In the genomic region with DNA sequence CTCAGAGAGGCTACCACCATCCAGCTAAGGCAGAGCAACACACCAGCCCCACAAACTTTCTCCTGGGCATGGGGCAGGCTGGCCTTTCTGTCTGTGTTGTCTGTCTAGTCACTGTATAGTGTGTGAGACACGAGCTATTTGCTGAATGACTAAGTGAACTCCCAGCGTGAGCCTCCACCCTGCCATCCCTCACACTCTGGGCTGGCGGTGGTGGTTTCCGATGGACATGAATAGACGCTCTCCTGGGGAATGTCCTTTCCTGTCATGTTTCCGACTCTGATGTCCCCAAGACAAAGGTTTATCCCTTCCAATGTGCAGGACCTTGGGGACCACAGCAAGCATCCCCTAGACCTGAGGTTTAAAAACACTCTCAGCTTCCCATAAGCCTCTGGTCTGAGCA, we compare ENCODE assay signal across 23 mouse cellular contexts.
A peak's percentile ranks its signal among the peaks of the same experiment; 100 is the strongest.
DNase-seq lines count a peak whose midpoint lies in the region; ATAC-seq and TF ChIP-seq lines count a peak whose summit lies in the region.
"Had no signal": no experiment of that assay in that cellular context is flagged by ENCODE, and none has a peak within 500 bp of the region (broad histone marks: within the 10 kb centered on the region; RNA-seq: fewer than 3 reads in every experiment).

No protein-coding gene starts in this region.

- peaks cover 83% of the 10 kb centered on the region for H3K27me3 ChIP-seq in kidney, embryonic 16.5 days (ENCODE audit: insufficient read depth, low read length)
- H3K27me3 ChIP-seq: Patski had no signal

- H3K4me1 ChIP-seq in kidney, embryonic 16.5 days (ENCODE audit: insufficient read depth, low read length): peaks cover 10% of the 10 kb centered on the region
- H3K4me1 ChIP-seq in embryonic fibroblast, embryonic 13.5 days (ENCODE audit: control insufficient read depth, insufficient read depth, low read length): peaks cover 4% of the 10 kb centered on the region; the same call in 1 of the 2 replicates

- TF ChIP-seq POLR2A in embryonic fibroblast, embryonic 13.5 days (IDR thresholded peaks at IDR 0.05; ENCODE audit: low read depth, low read length): no peak

- no peaks in the 10 kb centered on the region for H3K36me3 ChIP-seq in kidney, embryonic 16.5 days (ENCODE audit: insufficient read depth, low read length)
- H3K36me3 ChIP-seq: embryonic facial prominence, embryonic 10.5 days; forebrain, embryonic 15.5 days; G1E; heart, embryonic 12.5 days; hindbrain, embryonic 10.5 days had no signal

- 63% methylated on average over 6 of the region's 6 CpGs for WGBS in kidney, embryonic 16.5 days

- H3K27ac ChIP-seq in kidney, embryonic 16.5 days (ENCODE audit: low read length): no peak overlapping the region
- H3K27ac ChIP-seq in embryonic fibroblast, embryonic 13.5 days (ENCODE audit: insufficient read depth, low read length): peak overlapping the region; percentile 51; the same call in 1 of the 2 replicates
- H3K27ac ChIP-seq: embryonic facial prominence, embryonic 10.5 days; forebrain, embryonic 15.5 days; hindbrain, embryonic 10.5 days; hindbrain, embryonic 14.5 days had no signal

- no peaks in the 10 kb centered on the region for H3K9me3 ChIP-seq in kidney, embryonic 16.5 days (ENCODE audit: low read length)
- H3K9me3 ChIP-seq: embryonic facial prominence, embryonic 10.5 days; forebrain, embryonic 15.5 days; heart, embryonic 12.5 days; hindbrain, embryonic 10.5 days had no signal

- H3K4me2 ChIP-seq in kidney, embryonic 16.5 days (replicated peaks; ENCODE audit: low read depth, low read length): no peak overlapping the region
- H3K4me2 ChIP-seq: forebrain, embryonic 15.5 days; heart, embryonic 12.5 days; hindbrain, embryonic 14.5 days had no signal

- no peak overlapping the region for H3K9ac ChIP-seq in kidney, embryonic 16.5 days (replicated peaks; ENCODE audit: low read length)
- H3K9ac ChIP-seq: forebrain, embryonic 15.5 days; heart, embryonic 12.5 days; hindbrain, embryonic 14.5 days had no signal

- no peak overlapping the region for H3K4me3 ChIP-seq in kidney, embryonic 16.5 days (ENCODE audit: low read length)
- no peak overlapping the region for H3K4me3 ChIP-seq in embryonic fibroblast, embryonic 13.5 days (ENCODE audit: insufficient read depth, low read length)
- H3K4me3 ChIP-seq: embryonic facial prominence, embryonic 10.5 days; erythroblast, embryonic 14.5 days; forebrain, embryonic 15.5 days; heart, embryonic 12.5 days; hindbrain, embryonic 10.5 days had no signal

- ATAC-seq in kidney, embryonic 16.5 days (ENCODE audit: low FRiP score, low TSS enrichment): no peak
- ATAC-seq: activated CD4-positive, CD25-positive, alpha-beta regulatory T cell, adult 4 months; CD4-positive, CD25-positive, alpha-beta regulatory T cell, adult 4 months; forebrain, embryonic 15.5 days; Patski had no signal

- TF ChIP-seq CTCF in embryonic fibroblast, embryonic 13.5 days (IDR thresholded peaks at IDR 0.05; ENCODE audit: borderline replicate concordance, insufficient read depth, low read length): no peak

- DNase-seq in kidney, adult 11 months: peak; percentile 26
- DNase-seq in kidney, postnatal 4 days: no peak
- peak; percentile 31 for DNase-seq in kidney, postnatal 14 days
- peak; percentile 7 for DNase-seq in 3T3-L1 (ENCODE audit: low read depth, low spot score)
- DNase-seq in thymus, postnatal 14 days: no peak
- DNase-seq: adrenal gland, postnatal 25 days; B cell, adult 2 months; cerebellum, adult 2 months; cerebellum, postnatal 10 days; gastrocnemius, postnatal 36 days; heart, adult 11 months had no signal

Comparison
In these comparisons a context has a peak if more than half of its experiments do, and no peak if none do; other contexts are left out.
1. DNase-seq: peak in kidney, adult 11 months (single experiment), kidney, postnatal 14 days (single experiment) and 3T3-L1 (single experiment); none in kidney, postnatal 4 days (0 of 2) and thymus, postnatal 14 days (single experiment).